Mouse (Mus musculus) liver, embryonic 14.5 days (tissue): ENCODE results near the gene Myh14. TPM values are rescaled to one million over a fixed set of nuclear protein-coding genes. Genes with fewer than 3 reads are reported as not detected.

Source experiments
- ATAC-seq: fragments of 200-750 bp; cut with Nextera tagmentation; 2 replicates; pipeline ENCODE4 v1.8.0; 2017; ENCODE audit warnings: moderate number of reproducible peaks, mild to moderate bottlenecking, moderate library complexity; ENCODE audit not compliant: insufficient read depth
- DNase-seq, 3 experiments: peaks; one replicate each; pipeline ENCODE4 v3.0.0-alpha.2; 2012 to 2013; ENCODE audit warnings: low read depth in 3 of 3, low spot score in 3 of 3
- H3K27ac ChIP-seq: fragments of 300-500 bp; sonication (generic); 2 replicates; pipeline ENCODE4 v1.5.1; 2014; ENCODE audit warnings: moderate library complexity, mild to moderate bottlenecking, control low read depth, inconsistent platforms
- H3K27me3 ChIP-seq: fragments of 300-500 bp; sonication (generic); 2 replicates; pipeline ENCODE4 v1.6.1; 2014; ENCODE audit warnings: mild to moderate bottlenecking, low read length, moderate library complexity; ENCODE audit not compliant: control insufficient read depth, insufficient read depth
- H3K36me3 ChIP-seq: fragments of 300-500 bp; sonication (generic); replicated peaks from 2 replicates; pipeline ENCODE4 v1.6.1; 2014; ENCODE audit warnings: low read depth; ENCODE audit not compliant: control insufficient read depth, insufficient read depth
- H3K4me1 ChIP-seq, 2 experiments: fragments of 200-500 bp in 1 of 2; fragments of 300-500 bp in 1 of 2; sonication (generic) in 1 of 2; replicated peaks; 2 replicates each; pipeline ENCODE4 v1.6.1; 2012 to 2014; ENCODE audit warnings: antibody characterized with exemption in 1 of 2, inconsistent platforms in 1 of 2, low read length in 1 of 2; ENCODE audit not compliant: control insufficient read depth in 2 of 2, insufficient read depth in 2 of 2
- H3K4me2 ChIP-seq: fragments of 300-500 bp; sonication (generic); 2 replicates; pipeline ENCODE4 v1.6.1; 2014; ENCODE audit warnings: low read depth, mild to moderate bottlenecking, control low read depth, moderate library complexity
- H3K4me3 ChIP-seq, 2 experiments: fragments of 200-500 bp in 1 of 2; fragments of 300-500 bp in 1 of 2; sonication (generic) in 1 of 2; 2 replicates each; pipeline ENCODE4 v1.5.1; 2012 to 2014; ENCODE audit warnings: low read depth in 2 of 2, low read length in 2 of 2, mild to moderate bottlenecking in 2 of 2, control low read depth in 1 of 2, inconsistent platforms in 1 of 2, moderate library complexity in 1 of 2; ENCODE audit not compliant: insufficient read depth in 1 of 2
- H3K9ac ChIP-seq: fragments of 300-500 bp; sonication (generic); replicated peaks from 2 replicates; pipeline ENCODE4 v1.6.1; 2014; ENCODE audit warnings: mild to moderate bottlenecking, control low read depth, moderate library complexity
- H3K9me3 ChIP-seq: fragments of 300-500 bp; sonication (generic); 2 replicates; pipeline ENCODE4 v1.6.1; 2016; ENCODE audit warnings: low read length, mixed read lengths; ENCODE audit not compliant: control insufficient read depth
- CTCF ChIP-seq: IDR thresholded peaks from 2 replicates; pipeline ENCODE4 v1.5.1; 2016; ENCODE audit warnings: antibody characterized with exemption, low read depth, control low read depth
- EP300 ChIP-seq: IDR thresholded peaks from 2 replicates; pipeline ENCODE4 v1.6.1; 2016; ENCODE audit warnings: antibody characterized with exemption, low read depth
- WGBS: fragments of 180-500 bp; shearing (Covaris S2); extraction: QIAGEN DNeasy Blood & Tissue Kit; methylation state at CpG from one replicate; pipeline ENCODE4 v1.1.7; 2014; ENCODE audit not compliant: insufficient replicate concordance; 5-methylcytosine and 5-hydroxymethylcytosine counted together
- polyA plus RNA-seq, 2 experiments: library from polyadenylated mRNA; depleted of rRNA in 1 of 2; stranded (reverse) in 1 of 2; unstranded in 1 of 2; fragments of >200 nt; fragmentation: Nextera tagmentation in 1 of 2; extraction: Ambion mirVana in 1 of 2; gene quantifications; 2 replicates each; pipeline versions ENCODE4 v1.2.1 to v1.2.3; 2012 to 2014

The Myh14 gene
- polyA plus RNA-seq, 2 experiments: 0.09 to 0.15 TPM

DNA sequence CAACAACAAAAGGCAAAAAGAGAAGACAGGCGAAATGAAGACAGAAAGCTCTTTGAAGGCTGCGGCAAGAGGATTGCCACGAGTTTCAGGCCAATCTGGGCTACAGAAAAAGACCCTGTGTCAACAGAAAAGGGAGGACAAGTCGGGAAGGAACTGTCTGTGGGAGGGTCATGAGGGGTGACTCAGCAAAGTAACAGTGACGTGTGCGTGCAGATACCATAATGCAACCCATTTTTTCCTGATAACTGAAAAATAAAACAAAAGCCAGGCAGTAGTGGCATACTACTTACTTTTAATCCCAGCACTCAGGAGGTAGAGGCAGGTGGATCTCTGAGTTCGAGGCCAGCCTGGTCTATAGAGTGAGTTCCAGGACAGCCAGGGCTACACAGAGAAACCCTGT, 27.3 kb upstream of the Myh14 start:
- Histone ChIP-seq H3K4me3 (no peak overlapping the region), H3K27ac (no peak overlapping the region), H3K27me3 (no peaks in the 10 kb centered on the region), H3K36me3 (no peaks in the 10 kb centered on the region), H3K4me1 (peaks cover 4 to 5% of the 10 kb centered on the region in 2 experiments; a peak in 2 of 4 replicates), H3K9me3 (no peaks in the 10 kb centered on the region), H3K9ac (no peak overlapping the region), H3K4me2 (no peak overlapping the region)
- no peak for ATAC-seq
- 19% methylated on average over 7 of the region's 7 CpGs for WGBS
- no peak for DNase-seq
- no peak for TF ChIP-seq EP300
- no peak for TF ChIP-seq CTCF

DNA sequence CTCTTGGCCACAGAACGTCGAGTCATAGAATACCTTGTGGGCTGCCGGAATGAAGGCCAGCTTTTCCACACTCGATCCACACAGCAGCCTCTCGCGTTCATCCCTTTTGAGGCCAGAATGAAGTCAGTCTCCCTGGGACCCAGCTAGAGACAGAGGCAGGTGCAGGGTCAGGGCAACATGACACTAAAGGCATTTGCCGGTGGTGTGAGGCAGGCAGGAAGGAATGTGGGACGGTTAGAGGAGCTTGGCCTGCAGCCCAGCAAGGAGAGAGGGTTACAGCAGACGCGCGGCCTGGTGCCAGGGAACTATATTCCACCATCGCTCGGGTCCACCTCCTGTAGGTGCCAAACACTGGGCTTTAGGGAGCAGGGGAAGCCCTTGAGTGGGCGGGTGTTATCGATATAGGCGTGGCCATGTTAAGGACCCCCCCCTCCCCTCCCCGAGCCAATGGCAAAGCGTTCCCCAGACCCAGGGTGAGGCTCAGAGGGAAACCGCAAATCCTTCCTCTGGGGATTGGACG, 26.6 kb upstream of the Myh14 start:
- TF ChIP-seq EP300 (no peak), CTCF (no peak)
- ATAC-seq (no peak), DNase-seq (no peak)
- H3K4me2 ChIP-seq: no peak overlapping the region
- H3K27me3 ChIP-seq: no peaks in the 10 kb centered on the region
- H3K4me1 ChIP-seq: peaks cover 4 to 5% of the 10 kb centered on the region in 2 experiments; a peak in 2 of 4 replicates
- H3K9me3 ChIP-seq: no peaks in the 10 kb centered on the region
- no peak overlapping the region for H3K27ac ChIP-seq
- no peaks in the 10 kb centered on the region for H3K36me3 ChIP-seq
- 14% methylated on average over 20 of the region's 20 CpGs for WGBS
- H3K4me3 ChIP-seq: no peak overlapping the region
- H3K9ac ChIP-seq: no peak overlapping the region

DNA sequence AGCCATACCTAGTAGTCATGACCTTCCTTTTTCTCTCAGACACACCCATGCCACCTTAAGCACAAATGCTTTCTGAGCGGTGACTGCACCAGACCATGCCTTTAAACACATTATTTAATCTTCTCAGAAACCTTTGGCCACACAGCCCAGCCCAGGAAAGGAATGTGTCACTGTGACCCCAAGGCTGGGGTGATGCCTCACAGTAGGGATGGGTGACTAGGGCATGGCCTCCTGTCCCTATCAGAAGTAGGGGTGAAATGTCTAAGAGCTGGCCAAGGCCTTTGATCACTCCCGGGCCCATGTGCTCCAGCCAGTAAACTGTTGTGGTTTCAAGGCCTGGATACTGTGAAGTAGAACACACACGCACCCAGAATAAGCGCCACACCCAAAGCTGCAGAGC, 24.6 kb upstream of the Myh14 start:
- peaks cover 4 to 5% of the 10 kb centered on the region in 2 experiments; a peak in 2 of 4 replicates for H3K4me1 ChIP-seq
- TF ChIP-seq CTCF: no peak
- TF ChIP-seq EP300: no peak
- H3K27me3 ChIP-seq: no peaks in the 10 kb centered on the region
- WGBS: 49% methylated on average over 4 of the region's 4 CpGs
- no peak overlapping the region for H3K4me3 ChIP-seq
- H3K4me2 ChIP-seq: no peak overlapping the region
- no peaks in the 10 kb centered on the region for H3K36me3 ChIP-seq
- H3K27ac ChIP-seq: no peak overlapping the region
- no peak for DNase-seq
- no peak for ATAC-seq
- no peaks in the 10 kb centered on the region for H3K9me3 ChIP-seq
- H3K9ac ChIP-seq: no peak overlapping the region

DNA sequence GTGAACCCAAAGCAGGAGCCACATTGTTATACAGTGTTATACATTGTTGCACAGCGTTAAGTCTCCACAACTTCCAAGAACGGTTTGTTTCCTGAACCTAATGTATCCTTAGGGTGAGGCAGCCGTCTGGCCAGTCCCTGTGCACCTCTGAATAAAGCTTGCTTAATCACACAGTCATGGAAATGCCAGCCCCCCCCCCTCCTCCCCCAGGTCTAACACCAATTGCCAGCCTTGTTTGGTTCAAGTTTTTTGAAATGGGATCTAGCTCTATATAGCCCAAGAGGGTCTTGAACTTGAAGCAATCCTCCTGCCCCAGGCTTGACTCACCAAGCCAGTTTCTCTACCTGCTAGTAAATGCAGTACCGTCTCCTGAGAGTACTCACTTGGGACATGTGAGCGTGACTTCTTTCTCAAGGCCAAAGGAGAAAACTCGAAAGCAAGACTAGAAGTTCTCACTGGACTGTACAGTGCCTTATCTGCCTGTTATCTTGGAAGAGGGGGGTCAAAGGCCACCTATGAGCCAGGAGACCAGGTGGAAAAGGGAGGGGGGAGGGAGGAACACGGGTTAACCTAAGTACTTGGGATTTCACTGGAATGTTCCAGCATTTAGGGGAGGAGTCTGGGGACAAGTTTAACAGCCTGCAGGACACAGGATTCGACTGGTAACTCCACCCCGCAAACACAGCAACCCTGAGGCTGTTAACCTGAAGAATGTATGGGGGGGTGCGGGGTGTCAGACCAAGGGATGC, 23.0 kb upstream of the Myh14 start:
- ATAC-seq (no peak), DNase-seq (no peak)
- no peaks in the 10 kb centered on the region for H3K36me3 ChIP-seq
- peaks cover 4 to 5% of the 10 kb centered on the region in 2 experiments; a peak in 2 of 4 replicates for H3K4me1 ChIP-seq
- H3K4me2 ChIP-seq: no peak overlapping the region
- no peaks in the 10 kb centered on the region for H3K9me3 ChIP-seq
- WGBS: 51% methylated on average over 10 of the region's 10 CpGs
- no peak overlapping the region for H3K27ac ChIP-seq
- no peak overlapping the region for H3K4me3 ChIP-seq
- no peak overlapping the region for H3K9ac ChIP-seq
- TF ChIP-seq EP300: no peak
- TF ChIP-seq CTCF: no peak
- H3K27me3 ChIP-seq: no peaks in the 10 kb centered on the region

DNA sequence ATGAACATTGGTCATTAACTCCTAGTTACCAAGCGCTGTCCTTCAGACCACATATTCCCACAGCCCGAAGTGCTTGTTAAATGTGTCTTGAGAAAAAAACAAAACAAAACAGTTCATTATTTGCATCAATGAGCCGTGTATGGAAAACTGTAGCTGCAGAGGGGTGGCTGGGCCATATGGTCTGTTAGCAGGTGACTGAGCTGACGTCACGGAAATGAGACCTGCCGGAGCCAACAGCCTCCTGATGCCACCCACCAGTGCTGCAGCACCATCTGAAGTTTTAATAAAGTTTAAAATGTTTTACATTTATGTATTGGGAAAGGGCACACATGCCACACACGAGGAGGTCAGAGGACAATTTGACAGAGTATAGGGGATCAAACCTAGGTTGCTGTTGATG, 18.7 kb upstream of the Myh14 start:
- no peak overlapping the region for H3K4me2 ChIP-seq
- H3K4me3 ChIP-seq: no peak overlapping the region
- H3K9ac ChIP-seq: no peak overlapping the region
- H3K9me3 ChIP-seq: no peaks in the 10 kb centered on the region
- TF ChIP-seq CTCF (no peak), EP300 (no peak)
- H3K36me3 ChIP-seq: no peaks in the 10 kb centered on the region
- H3K4me1 ChIP-seq: no peaks in the 10 kb centered on the region
- DNase-seq (no peak), ATAC-seq (no peak)
- no peak overlapping the region for H3K27ac ChIP-seq
- H3K27me3 ChIP-seq: no peaks in the 10 kb centered on the region
- WGBS: 71% methylated on average over 7 of the region's 7 CpGs
